Mouse (Mus musculus) intestine, postnatal 0 days (tissue): ENCODE data around the gene Rdh11. TPM values are rescaled to one million over a fixed set of nuclear protein-coding genes. Genes with fewer than 3 reads are reported as not detected.

ENCODE experiments used
- ATAC-seq: fragments of 200-750 bp; cut with Nextera tagmentation; 2 replicates; pipeline ENCODE4 v1.8.0; 2017; ENCODE audit warnings: mild to moderate bottlenecking, moderate TSS enrichment, moderate library complexity
- H3K27ac ChIP-seq: fragments of 300-500 bp; sonication (generic); 2 replicates; pipeline ENCODE4 v1.5.1; 2014; ENCODE audit warnings: mild to moderate bottlenecking, low read depth, low read length, moderate library complexity
- H3K27me3 ChIP-seq: fragments of 300-500 bp; sonication (generic); replicated peaks from 2 replicates; pipeline ENCODE4 v1.6.1; 2014; ENCODE audit warnings: low read length, mixed read lengths; ENCODE audit not compliant: control insufficient read depth, insufficient read depth
- H3K36me3 ChIP-seq: fragments of 300-500 bp; sonication (generic); 2 replicates; pipeline ENCODE4 v1.6.1; 2014; ENCODE audit warnings: mild to moderate bottlenecking, moderate library complexity; ENCODE audit not compliant: control insufficient read depth, insufficient read depth
- H3K4me1 ChIP-seq: fragments of 300-500 bp; sonication (generic); replicated peaks from 2 replicates; pipeline ENCODE4 v1.6.1; 2014; ENCODE audit warnings: antibody characterized with exemption, low read length, mixed read lengths; ENCODE audit not compliant: control insufficient read depth, insufficient read depth
- H3K4me2 ChIP-seq: fragments of 300-500 bp; sonication (generic); replicated peaks from 2 replicates; pipeline ENCODE4 v1.6.1; 2014; ENCODE audit warnings: low read depth, mild to moderate bottlenecking, moderate library complexity
- H3K4me3 ChIP-seq: fragments of 300-500 bp; sonication (generic); 2 replicates; pipeline ENCODE4 v1.5.1; 2014; ENCODE audit warnings: low read depth, low read length
- H3K9ac ChIP-seq: fragments of 300-500 bp; sonication (generic); 2 replicates; pipeline ENCODE4 v1.6.1; 2014; ENCODE audit warnings: mild to moderate bottlenecking, low read depth, low read length
- H3K9me3 ChIP-seq: fragments of 300-500 bp; sonication (generic); 2 replicates; pipeline ENCODE4 v1.6.1; 2016; ENCODE audit warnings: mixed run types; ENCODE audit not compliant: control insufficient read depth
- CTCF ChIP-seq: sonication (generic); IDR thresholded peaks from 2 replicates; pipeline ENCODE4 v1.5.1; 2016; ENCODE audit warnings: low read depth, mild to moderate bottlenecking, control low read depth, antibody characterized with exemption, moderate library complexity
- WGBS: fragments of 180-500 bp; shearing (Covaris S2); extraction: QIAGEN DNeasy Blood & Tissue Kit; methylation state at CpG from one replicate; pipeline ENCODE4 v1.1.7; 2014; 5-methylcytosine and 5-hydroxymethylcytosine counted together
- polyA plus RNA-seq: library from polyadenylated mRNA; unstranded; fragments of >200 nt; fragmentation: Nextera tagmentation; extraction: Ambion mirVana; gene quantifications from 2 replicates; pipeline ENCODE4 v1.2.1, GENCODE M21; 2015

Gene Rdh11
- polyA plus RNA-seq, result 10.4 and 11.6 TPM in 2 replicates

DNA sequence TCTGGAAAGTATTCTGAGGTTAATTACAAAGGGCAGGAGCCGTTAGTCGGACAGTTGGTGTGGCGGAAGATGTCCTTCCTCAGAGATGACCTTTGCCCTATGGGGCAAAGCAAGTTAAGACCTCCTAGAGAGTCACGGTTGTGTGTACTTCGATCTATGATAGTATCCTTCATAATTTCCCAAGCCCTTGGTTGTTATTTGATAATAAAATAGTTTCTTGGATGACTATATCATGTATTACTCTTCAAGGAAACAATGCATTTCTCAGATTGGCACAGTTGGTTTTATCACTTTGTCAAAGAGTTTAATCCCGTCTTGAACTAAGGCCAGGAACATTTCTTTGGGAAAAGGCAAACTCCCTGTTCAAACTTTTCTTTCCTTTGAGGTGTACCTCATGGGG is at the start of gene Rdh11:
TSS of gene Rdh11 (minus strand) at position 101 of the 400 bp plus-strand sequence.
- Histone ChIP-seq H3K9ac (peak within 1 kb of the TSS; percentile 49), H3K4me1 (0 out of 2 replicates have a peak, but pooled peaks cover 6% of the 10 kb centered on the region), H3K9me3 (no peaks in the 10 kb centered on the region), H3K27me3 (no peaks in the 10 kb centered on the region), H3K4me2 (peak within 1 kb of the TSS; percentile 91), H3K36me3 (peaks cover 12% of the 10 kb centered on the region; the same call in 1 of the 2 replicates), H3K4me3 (peak within 1 kb of the TSS; percentile 60), H3K27ac (no peak within 1 kb of the TSS; the same call in 1 of the 2 replicates)
- no peak for TF ChIP-seq CTCF
- WGBS, result 51% methylated on average over 6 of the region's 6 CpGs
- ATAC-seq, result peak; percentile 27; the same call in 1 of the 2 replicates

DNA sequence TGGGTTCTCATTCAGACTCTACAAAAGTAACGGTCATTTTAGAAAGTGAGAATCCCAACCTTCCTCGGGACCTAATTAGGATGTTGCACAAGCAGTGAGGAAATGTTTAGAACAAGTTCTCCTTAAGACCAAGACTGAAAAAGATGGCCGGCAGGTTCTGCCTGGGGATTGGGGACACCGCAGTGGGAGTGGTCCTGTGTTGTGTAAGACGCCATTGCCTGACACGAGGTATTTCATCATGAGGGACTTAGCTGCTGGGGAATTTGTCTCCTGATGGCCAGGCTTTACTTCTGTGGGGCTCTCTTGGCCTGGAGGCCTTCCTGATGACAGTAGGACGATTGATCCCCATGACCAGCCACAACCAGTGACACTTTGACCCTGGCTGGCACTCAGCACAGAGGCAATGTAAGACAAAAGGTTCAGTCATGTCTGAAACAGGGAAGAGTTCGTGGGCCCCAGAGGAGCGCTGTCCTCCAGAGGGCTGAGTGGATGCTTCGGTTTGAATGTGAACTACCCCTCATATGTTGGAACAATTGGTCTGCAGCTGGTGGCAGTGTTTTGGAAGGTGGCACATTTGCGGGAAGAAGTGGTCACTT is 43.5 kb upstream of the Rdh11 start:
- H3K27ac ChIP-seq, result no peak overlapping the region

GRCm38 (mm10) chr12:79217511-79217910 is 25.4 kb upstream of the Rdh11 start:
- Histone ChIP-seq H3K27me3 (no peaks in the 10 kb centered on the region), H3K27ac (no peak overlapping the region), H3K9ac (no peak overlapping the region), H3K4me1 (no peaks in the 10 kb centered on the region), H3K9me3 (no peaks in the 10 kb centered on the region), H3K4me2 (no peak overlapping the region), H3K36me3 (no peaks in the 10 kb centered on the region), H3K4me3 (no peak overlapping the region)
- no peak for ATAC-seq
- TF ChIP-seq CTCF, result no peak
- 27% methylated on average over 5 of the region's 5 CpGs for WGBS

More for the DNA sequence above, 43.5 kb upstream of the Rdh11 start:
- Histone ChIP-seq H3K4me2 (no peak overlapping the region), H3K4me1 (no peaks in the 10 kb centered on the region), H3K36me3 (peaks cover 74% of the 10 kb centered on the region), H3K27me3 (no peaks in the 10 kb centered on the region), H3K9ac (no peak overlapping the region), H3K4me3 (no peak overlapping the region), H3K9me3 (no peaks in the 10 kb centered on the region)
- no peak for ATAC-seq
- no peak for TF ChIP-seq CTCF
- 83% methylated on average over 11 of the region's 11 CpGs for WGBS

GRCm38 (mm10) chr12:79211447-79211846 is 19.4 kb upstream of the Rdh11 start:
- H3K4me2 ChIP-seq, result peak overlapping the region; percentile 33
- no peak for TF ChIP-seq CTCF
- H3K9ac ChIP-seq, result no peak overlapping the region
- H3K27me3 ChIP-seq, result no peaks in the 10 kb centered on the region
- WGBS, result 58% methylated on average over 8 of the region's 8 CpGs
- no peaks in the 10 kb centered on the region for H3K36me3 ChIP-seq
- H3K4me3 ChIP-seq, result no peak overlapping the region
- ATAC-seq, result peak; percentile 61; the same call in 1 of the 2 replicates
- no peaks in the 10 kb centered on the region for H3K9me3 ChIP-seq
- H3K27ac ChIP-seq, result no peak overlapping the region
- no peaks in the 10 kb centered on the region for H3K4me1 ChIP-seq

DNA sequence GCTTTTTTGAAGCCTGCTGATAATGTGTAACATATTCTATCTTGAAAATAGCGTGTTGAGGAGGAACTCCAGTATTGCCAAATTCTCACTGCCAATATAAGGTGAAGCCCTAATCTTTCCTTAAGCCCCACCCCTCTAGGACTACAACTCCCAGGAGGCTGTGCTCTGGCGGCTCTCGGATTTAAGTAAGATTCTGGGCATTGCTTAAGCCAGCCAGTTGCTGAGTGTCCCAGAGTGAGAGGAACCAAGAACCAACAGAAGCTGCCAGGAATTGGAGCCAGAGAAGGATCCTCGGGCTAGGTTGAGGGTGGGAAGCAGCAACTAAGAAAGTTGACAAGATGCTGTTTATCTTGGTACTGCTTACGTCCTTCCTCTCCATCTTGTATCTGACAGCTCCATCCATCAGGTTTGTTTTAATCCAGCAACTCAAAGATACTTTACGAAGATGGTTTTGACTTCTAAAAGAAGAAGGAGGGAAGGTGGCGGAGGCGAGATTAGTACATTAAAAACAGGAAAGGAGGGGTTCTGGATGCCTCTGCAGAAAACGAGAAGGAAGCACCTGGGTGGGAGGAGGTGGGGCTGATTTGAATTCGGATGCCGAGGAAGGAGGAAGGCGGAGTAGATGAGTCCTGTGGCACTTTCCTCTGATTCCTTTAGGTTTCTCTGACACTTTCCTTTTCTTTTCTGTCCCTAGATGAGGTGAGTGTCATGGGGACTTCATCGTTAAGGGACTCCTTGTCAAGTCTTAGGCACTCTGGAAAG is 16.8 kb upstream of the Rdh11 start, which contains the start of gene Rdh12:
TSS of gene Rdh12 (plus strand) at position 212 of the 762 bp plus-strand sequence.
- Histone ChIP-seq H3K9ac (no peak within 1 kb of the TSS), H3K4me2 (peak within 1 kb of the TSS; percentile 54), H3K4me1 (no peaks in the 10 kb centered on the region), H3K27me3 (no peaks in the 10 kb centered on the region), H3K36me3 (no peaks in the 10 kb centered on the region), H3K27ac (no peak within 1 kb of the TSS), H3K9me3 (no peaks in the 10 kb centered on the region), H3K4me3 (peak within 1 kb of the TSS; percentile 23)
- TF ChIP-seq CTCF, result no peak
- 5% methylated on average over 13 of the region's 13 CpGs for WGBS
- ATAC-seq, result no peak

- no peak overlapping the region for H3K27ac ChIP-seq
- H3K4me3 ChIP-seq, result no peak overlapping the region
- no peaks in the 10 kb centered on the region for H3K9me3 ChIP-seq
- no peaks in the 10 kb centered on the region for H3K4me1 ChIP-seq
- TF ChIP-seq CTCF, result no peak
- no peaks in the 10 kb centered on the region for H3K27me3 ChIP-seq
- ATAC-seq, result no peak
- H3K36me3 ChIP-seq, result no peaks in the 10 kb centered on the region
- no peak overlapping the region for H3K9ac ChIP-seq
- no peak overlapping the region for H3K4me2 ChIP-seq
- 48% methylated on average over 3 of the region's 3 CpGs for WGBS
These were observed 9.8 kb upstream of the Rdh11 start for GRCm38 (mm10) chr12:79201882-79202281.
